Mouse (Mus musculus): Measurements from ENCODE around the gene Ly6g6f. TPM values are rescaled to one million over a fixed set of nuclear protein-coding genes. Genes with fewer than 3 reads are reported as not detected.
A peak's percentile ranks its signal among the peaks of the same experiment; 100 is the strongest.

Gene Ly6g6f
- polyA plus RNA-seq, 1 experiment from 2014 or later = 0.36 TPM

DNA sequence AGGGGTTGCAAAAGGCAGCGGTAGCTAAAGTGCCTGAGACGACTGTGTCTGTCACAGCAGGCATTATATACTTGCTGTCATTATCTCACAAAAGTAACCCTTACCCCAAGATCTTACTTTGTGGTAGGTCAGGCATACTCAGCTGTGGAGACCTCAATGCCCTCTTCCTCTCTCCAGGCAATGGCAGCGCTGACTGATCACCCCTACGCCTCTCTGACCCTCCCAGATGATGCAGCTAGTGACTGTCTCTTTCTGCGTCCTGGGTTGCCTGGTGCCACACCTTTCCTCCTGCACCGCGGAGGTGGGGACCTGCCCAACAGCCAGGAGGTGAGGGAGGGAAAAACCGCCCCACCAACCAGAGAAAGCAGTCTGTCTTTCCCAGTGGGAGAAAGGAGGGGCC lies 24.1 kb downstream of the Ly6g6f start:
- Histone ChIP-seq H3K36me3 (replicated peaks; ENCODE audit: control insufficient read depth, insufficient read depth, low read depth, low read length) (peaks cover 9% of the 10 kb centered on the region), H3K9me3 (replicated peaks; ENCODE audit: control insufficient read depth, low read length) (no peaks in the 10 kb centered on the region), H3K4me3 (ENCODE audit: low read depth, low read length) (no peak overlapping the region), H3K4me2 (ENCODE audit: low read depth, low read length) (no peak overlapping the region; the same call in 1 of the 2 replicates), H3K4me1 (ENCODE audit: control insufficient read depth, insufficient read depth, low read length) (peaks cover 16% of the 10 kb centered on the region), H3K27me3 (ENCODE audit: control insufficient read depth, insufficient read depth, low read length) (peaks cover 9% of the 10 kb centered on the region), H3K9ac (replicated peaks; ENCODE audit: low read length) (no peak overlapping the region), H3K27ac (replicated peaks; ENCODE audit: low read depth, low read length) (no peak overlapping the region)
- no peak for ATAC-seq (replicated peaks; ENCODE audit: insufficient number of reproducible peaks, low FRiP score, low TSS enrichment, low read depth)
- 85% methylated on average over 8 of the region's 8 CpGs for WGBS
- no peak for DNase-seq (ENCODE audit: low spot score)

DNA sequence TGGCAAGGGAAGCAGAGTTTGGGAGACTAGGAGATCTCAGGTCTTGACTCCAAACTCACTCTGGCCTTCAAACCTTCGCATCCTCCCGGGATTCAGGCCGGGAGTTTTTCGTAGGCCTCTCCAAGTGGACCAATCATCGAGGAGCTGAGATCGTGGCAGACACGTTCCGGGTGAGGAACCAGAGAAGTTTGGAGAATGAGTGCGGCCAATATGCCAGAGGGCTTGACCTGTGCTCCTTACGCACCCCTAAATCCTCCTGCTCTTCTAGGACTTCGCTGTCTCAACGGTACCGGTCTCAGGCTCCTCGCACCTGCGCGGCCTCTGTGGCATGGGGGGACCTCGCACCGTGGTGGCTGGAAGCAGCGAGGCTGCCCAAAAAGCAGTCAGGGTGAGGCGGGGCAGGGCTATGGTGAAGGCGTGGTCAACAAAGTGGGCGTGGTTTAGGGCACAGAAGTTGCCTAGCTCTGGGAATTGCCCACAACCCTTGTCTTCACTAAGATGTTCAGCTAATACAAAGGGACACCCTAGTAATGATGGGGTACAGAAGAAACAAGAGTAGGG lies 24.6 kb downstream of the Ly6g6f start:
- WGBS = 53% methylated on average over 22 of the region's 22 CpGs
- Histone ChIP-seq H3K27ac (replicated peaks; ENCODE audit: low read depth, low read length) (no peak overlapping the region), H3K4me2 (ENCODE audit: low read depth, low read length) (peak overlapping the region; percentile 84), H3K36me3 (replicated peaks; ENCODE audit: control insufficient read depth, insufficient read depth, low read depth, low read length) (peaks cover 9% of the 10 kb centered on the region), H3K9me3 (replicated peaks; ENCODE audit: control insufficient read depth, low read length) (no peaks in the 10 kb centered on the region), H3K9ac (replicated peaks; ENCODE audit: low read length) (peak overlapping the region; percentile 92; the same call in 1 of the 2 replicates), H3K4me1 (ENCODE audit: control insufficient read depth, insufficient read depth, low read length) (peaks cover 16% of the 10 kb centered on the region), H3K4me3 (ENCODE audit: low read depth, low read length) (peak overlapping the region; percentile 64), H3K27me3 (ENCODE audit: control insufficient read depth, insufficient read depth, low read length) (peaks cover 6% of the 10 kb centered on the region)
- no peak for ATAC-seq (replicated peaks; ENCODE audit: insufficient number of reproducible peaks, low FRiP score, low TSS enrichment, low read depth)
- no peak for DNase-seq (ENCODE audit: low spot score)

DNA sequence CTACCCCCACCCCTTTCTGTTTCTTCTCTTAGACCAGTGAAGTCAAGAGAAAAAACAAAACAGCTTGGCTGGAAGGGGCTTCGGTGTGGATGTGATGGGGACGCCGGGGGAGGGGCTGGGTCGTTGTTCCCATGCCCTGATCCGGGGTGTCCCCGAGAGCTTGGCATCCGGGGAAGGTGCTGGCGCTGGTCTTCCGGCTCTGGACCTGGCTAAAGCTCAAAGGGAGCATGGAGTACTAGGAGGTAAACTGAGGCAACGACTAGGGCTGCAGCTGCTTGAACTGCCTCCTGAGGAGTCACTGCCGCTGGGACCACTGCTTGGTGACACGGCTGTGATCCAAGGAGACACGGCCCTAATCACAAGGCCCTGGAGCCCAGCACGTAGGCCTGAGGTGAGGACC lies 25.3 kb downstream of the Ly6g6f start:
- ATAC-seq (replicated peaks; ENCODE audit: insufficient number of reproducible peaks, low FRiP score, low TSS enrichment, low read depth) (no peak), DNase-seq (ENCODE audit: low spot score) (no peak)
- Histone ChIP-seq H3K4me2 (ENCODE audit: low read depth, low read length) (peak overlapping the region; percentile 84), H3K4me3 (ENCODE audit: low read depth, low read length) (peak overlapping the region; percentile 64), H3K9me3 (replicated peaks; ENCODE audit: control insufficient read depth, low read length) (no peaks in the 10 kb centered on the region), H3K9ac (replicated peaks; ENCODE audit: low read length) (peak overlapping the region; percentile 92), H3K36me3 (replicated peaks; ENCODE audit: control insufficient read depth, insufficient read depth, low read depth, low read length) (peaks cover 9% of the 10 kb centered on the region), H3K27me3 (ENCODE audit: control insufficient read depth, insufficient read depth, low read length) (no peaks in the 10 kb centered on the region; the same call in 1 of the 2 replicates), H3K4me1 (ENCODE audit: control insufficient read depth, insufficient read depth, low read length) (peaks cover 12% of the 10 kb centered on the region), H3K27ac (replicated peaks; ENCODE audit: low read depth, low read length) (no peak overlapping the region)
- 24% methylated on average over 14 of the region's 14 CpGs for WGBS

DNA sequence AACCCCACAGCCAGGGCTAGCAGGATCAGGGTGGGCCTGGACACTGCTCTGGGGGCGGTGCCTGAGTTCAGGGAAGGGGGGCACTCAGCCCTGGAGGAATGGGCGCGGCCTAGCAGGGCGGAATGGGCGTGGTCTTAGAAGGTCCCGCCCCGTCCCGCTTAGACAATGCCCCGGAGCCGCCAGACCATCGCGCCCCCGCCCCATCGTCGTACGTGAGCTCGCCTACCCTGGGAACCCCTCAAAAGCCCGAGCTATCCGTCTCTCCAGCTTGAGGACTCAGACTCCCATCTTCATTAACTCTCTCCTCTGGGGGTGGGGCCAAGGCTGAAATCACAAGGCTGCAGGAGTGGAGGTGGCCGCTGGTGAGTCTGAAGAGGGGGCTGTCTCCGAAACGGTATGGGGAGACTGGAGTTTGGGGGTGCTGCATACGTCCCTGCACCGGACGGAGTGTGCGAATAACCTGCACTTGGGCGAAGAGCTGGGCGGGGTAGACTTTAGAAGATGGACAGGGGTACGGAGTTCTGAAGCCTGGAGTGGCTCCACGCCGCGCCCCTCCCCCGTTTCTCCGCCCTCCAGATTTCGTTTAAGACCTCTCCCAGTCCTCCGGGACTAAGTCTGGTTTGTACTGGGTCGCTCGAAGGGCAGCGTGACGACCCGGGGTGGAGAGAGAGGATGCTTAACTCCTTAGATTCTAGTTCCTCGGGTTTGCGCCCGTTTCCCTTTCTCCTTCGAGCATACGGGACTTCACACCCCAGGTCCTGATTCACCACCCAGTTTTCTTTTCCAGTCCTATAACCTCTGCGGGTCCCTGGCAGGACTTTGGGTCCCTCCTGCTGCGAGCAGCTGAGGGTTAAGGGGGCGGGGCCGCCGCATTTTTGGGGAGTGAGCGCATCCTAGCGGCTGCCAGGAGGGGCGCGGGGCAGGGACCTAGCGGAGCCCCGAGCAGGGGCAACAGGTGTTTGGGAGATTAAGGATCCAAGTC lies 26.2 kb downstream of the Ly6g6f start, which contains the start of gene Ddah2:
TSS of gene Ddah2 (plus strand) at position 125 of the 982 bp plus-strand sequence.
- no peaks in the 10 kb centered on the region for H3K9me3 ChIP-seq (replicated peaks; ENCODE audit: control insufficient read depth, low read length)
- ATAC-seq (replicated peaks; ENCODE audit: insufficient number of reproducible peaks, low FRiP score, low TSS enrichment, low read depth) = peak; percentile 89
- peak within 1 kb of the TSS; percentile 92 for H3K9ac ChIP-seq (replicated peaks; ENCODE audit: low read length)
- H3K36me3 ChIP-seq (replicated peaks; ENCODE audit: control insufficient read depth, insufficient read depth, low read depth, low read length) = peaks cover 15% of the 10 kb centered on the region
- peak within 1 kb of the TSS; percentile 71 for H3K27ac ChIP-seq (replicated peaks; ENCODE audit: low read depth, low read length)
- no peaks in the 10 kb centered on the region for H3K27me3 ChIP-seq (ENCODE audit: control insufficient read depth, insufficient read depth, low read length)
- peak; percentile 98 for DNase-seq (ENCODE audit: low spot score)
- H3K4me2 ChIP-seq (ENCODE audit: low read depth, low read length) = peak within 1 kb of the TSS; percentile 84
- under 1% methylated on average over 56 of the region's 57 CpGs for WGBS
- peaks cover 12% of the 10 kb centered on the region for H3K4me1 ChIP-seq (ENCODE audit: control insufficient read depth, insufficient read depth, low read length)
- H3K4me3 ChIP-seq (ENCODE audit: low read depth, low read length) = peak within 1 kb of the TSS; percentile 64

DNA sequence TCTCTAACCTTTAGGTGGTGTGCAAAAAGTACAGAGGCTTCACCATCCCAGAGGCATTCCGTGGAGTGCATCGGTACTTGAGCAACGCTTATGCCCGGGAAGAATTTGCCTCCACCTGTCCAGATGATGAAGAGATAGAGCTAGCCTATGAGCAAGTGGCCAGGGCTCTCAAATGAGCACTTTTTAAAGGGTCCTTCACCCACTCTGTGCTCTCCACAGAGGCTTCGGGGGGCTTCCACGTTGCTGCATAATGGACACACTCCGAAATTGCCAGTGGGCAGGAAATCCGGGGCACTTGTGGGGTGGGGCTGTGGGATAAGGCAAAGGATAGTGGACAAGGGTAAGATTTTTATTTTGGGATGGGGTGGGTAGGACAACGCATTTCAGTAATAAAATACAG lies 27.1 kb downstream of the Ly6g6f start:
- H3K27me3 ChIP-seq (ENCODE audit: control insufficient read depth, insufficient read depth, low read length) = no peaks in the 10 kb centered on the region
- no peaks in the 10 kb centered on the region for H3K9me3 ChIP-seq (replicated peaks; ENCODE audit: control insufficient read depth, low read length)
- 0 out of 2 replicates have a peak overlapping the region, but pooled peaks have one; percentile 5 for H3K4me3 ChIP-seq (ENCODE audit: low read depth, low read length)
- H3K4me2 ChIP-seq (ENCODE audit: low read depth, low read length) = no peak overlapping the region; the same call in 1 of the 2 replicates
- WGBS = 63% methylated on average over 9 of the region's 9 CpGs
- peaks cover 17% of the 10 kb centered on the region for H3K36me3 ChIP-seq (replicated peaks; ENCODE audit: control insufficient read depth, insufficient read depth, low read depth, low read length)
- ATAC-seq (replicated peaks; ENCODE audit: insufficient number of reproducible peaks, low FRiP score, low TSS enrichment, low read depth) = no peak
- peak overlapping the region; percentile 9; the same call in 1 of the 2 replicates for H3K9ac ChIP-seq (replicated peaks; ENCODE audit: low read length)
- H3K4me1 ChIP-seq (ENCODE audit: control insufficient read depth, insufficient read depth, low read length) = peaks cover 12% of the 10 kb centered on the region
- no peak overlapping the region for H3K27ac ChIP-seq (replicated peaks; ENCODE audit: low read depth, low read length)
- DNase-seq (ENCODE audit: low spot score) = no peak

DNA sequence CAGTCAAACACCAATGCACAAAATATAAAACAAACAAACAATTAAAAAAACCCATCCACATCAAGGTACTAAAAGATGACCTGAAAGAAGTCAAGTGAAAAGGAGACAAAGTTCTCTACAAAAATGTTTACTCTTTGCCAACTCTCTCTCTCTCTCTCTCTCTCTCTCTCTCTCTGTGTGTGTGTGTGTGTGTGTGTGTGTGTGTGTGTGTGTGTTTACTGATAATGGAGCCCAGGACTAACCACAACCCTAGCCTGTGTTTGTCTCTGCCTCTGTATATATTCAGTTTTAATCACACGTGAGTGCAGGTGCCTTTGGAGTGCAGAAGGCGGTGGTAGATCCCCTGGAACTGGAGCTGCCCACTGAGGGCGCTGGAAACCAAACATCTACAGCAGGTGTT lies 28.3 kb downstream of the Ly6g6f start:
- ATAC-seq (replicated peaks; ENCODE audit: insufficient number of reproducible peaks, low FRiP score, low TSS enrichment, low read depth) = no peak
- no peak overlapping the region for H3K9ac ChIP-seq (replicated peaks; ENCODE audit: low read length)
- no peak overlapping the region for H3K4me2 ChIP-seq (ENCODE audit: low read depth, low read length)
- H3K27ac ChIP-seq (replicated peaks; ENCODE audit: low read depth, low read length) = no peak overlapping the region
- WGBS = 80% methylated on average over 3 of the region's 3 CpGs
- H3K27me3 ChIP-seq (ENCODE audit: control insufficient read depth, insufficient read depth, low read length) = no peaks in the 10 kb centered on the region
- H3K4me1 ChIP-seq (ENCODE audit: control insufficient read depth, insufficient read depth, low read length) = peaks cover 13% of the 10 kb centered on the region
- no peak for DNase-seq (ENCODE audit: low spot score)
- H3K4me3 ChIP-seq (ENCODE audit: low read depth, low read length) = no peak overlapping the region
- peaks cover 17% of the 10 kb centered on the region for H3K36me3 ChIP-seq (replicated peaks; ENCODE audit: control insufficient read depth, insufficient read depth, low read depth, low read length)
- H3K9me3 ChIP-seq (replicated peaks; ENCODE audit: control insufficient read depth, low read length) = no peaks in the 10 kb centered on the region

DNA sequence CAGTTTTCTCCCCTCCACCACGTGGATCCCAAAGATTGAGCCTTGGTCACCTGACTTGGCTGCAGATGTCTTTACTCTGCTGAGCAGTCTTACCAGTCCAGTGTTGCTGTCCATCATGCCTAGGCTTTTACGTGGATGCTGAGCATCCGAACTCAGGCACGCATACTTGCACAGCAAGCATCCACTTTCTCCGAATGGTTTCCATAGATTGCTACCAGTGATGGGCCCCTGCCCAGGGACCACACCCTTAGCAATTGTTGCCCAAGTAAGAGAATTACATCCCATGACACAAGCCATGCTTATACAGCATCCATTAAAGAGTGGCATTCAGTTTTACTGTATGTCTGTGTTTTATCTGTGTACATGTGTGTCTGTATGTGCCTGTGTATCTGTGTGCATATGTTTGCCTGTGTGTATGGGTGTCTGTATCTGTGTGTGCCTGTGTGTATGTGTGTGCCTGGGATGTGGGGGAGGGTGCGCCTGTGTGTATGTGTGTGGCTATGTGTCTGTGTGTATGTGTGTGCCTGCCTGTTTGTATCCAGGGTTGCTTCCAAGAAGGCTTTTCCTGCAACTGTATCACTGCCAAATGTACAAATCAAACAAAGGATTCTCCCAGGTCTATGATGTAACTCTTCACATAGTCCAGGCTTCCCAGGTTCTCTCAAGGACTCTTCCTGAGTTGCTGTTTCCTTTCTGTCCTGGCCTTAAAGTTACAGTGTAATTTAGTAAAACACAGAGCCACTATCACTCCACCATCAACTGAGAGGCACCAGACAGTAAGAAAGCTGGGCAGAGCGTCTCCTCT lies 29.5 kb downstream of the Ly6g6f start:
- no peak overlapping the region for H3K4me2 ChIP-seq (ENCODE audit: low read depth, low read length)
- H3K4me3 ChIP-seq (ENCODE audit: low read depth, low read length) = no peak overlapping the region
- DNase-seq (ENCODE audit: low spot score) (no peak), ATAC-seq (replicated peaks; ENCODE audit: insufficient number of reproducible peaks, low FRiP score, low TSS enrichment, low read depth) (no peak)
- no peaks in the 10 kb centered on the region for H3K27me3 ChIP-seq (ENCODE audit: control insufficient read depth, insufficient read depth, low read length)
- H3K9me3 ChIP-seq (replicated peaks; ENCODE audit: control insufficient read depth, low read length) = no peaks in the 10 kb centered on the region
- no peak overlapping the region for H3K27ac ChIP-seq (replicated peaks; ENCODE audit: low read depth, low read length)
- no peak overlapping the region for H3K9ac ChIP-seq (replicated peaks; ENCODE audit: low read length)
- peaks cover 13% of the 10 kb centered on the region for H3K4me1 ChIP-seq (ENCODE audit: control insufficient read depth, insufficient read depth, low read length)
- H3K36me3 ChIP-seq (replicated peaks; ENCODE audit: control insufficient read depth, insufficient read depth, low read depth, low read length) = peaks cover 9% of the 10 kb centered on the region
- 94% methylated on average over 7 of the region's 7 CpGs for WGBS
